Mouse (Mus musculus): ENCODE measurements around the gene Gmeb1. TPM values are rescaled to one million over a fixed set of nuclear protein-coding genes. Genes with fewer than 3 reads are reported as not detected.
A peak's percentile ranks its signal among the peaks of the same experiment; 100 is the strongest.
"Not testable (repeated sequence)": the region's sequence is repeated elsewhere in the genome, so short reads cannot be mapped to it uniquely, and the experiment has no call there.

The Gmeb1 gene
- polyA plus RNA-seq (2012; rRNA removed), result 11.8 and 12.5 TPM in 2 replicates

GRCm38 (mm10) chr4:132261514-132262357, at the start of gene Gmeb1:
Gene Gmeb1, minus strand, starts transcription at chr4:132261602.
- DNase-seq (ENCODE audit: low read depth), result no peak

GRCm38 (mm10) chr4:132309849-132310472, 48.6 kb upstream of the Gmeb1 start:
- DNase-seq (ENCODE audit: low read depth), result no peak

GRCm38 (mm10) chr4:132309140-132309848, 47.9 kb upstream of the Gmeb1 start:
- DNase-seq (ENCODE audit: low read depth), result no peak

- DNase-seq (ENCODE audit: low read depth), result no peak
Measured at GRCm38 (mm10) chr4:132308437-132309139, 47.2 kb upstream of the Gmeb1 start.

GRCm38 (mm10) chr4:132306004-132306403, 44.6 kb upstream of the Gmeb1 start:
- no peak for DNase-seq (ENCODE audit: low read depth)

- no peak for DNase-seq (ENCODE audit: low read depth)
Measured at GRCm38 (mm10) chr4:132305276-132305675, 43.9 kb upstream of the Gmeb1 start.

- not testable (repeated sequence) for DNase-seq (ENCODE audit: low read depth)
Measured at GRCm38 (mm10) chr4:132303484-132303883, 42.1 kb upstream of the Gmeb1 start.

- DNase-seq (ENCODE audit: low read depth), result no peak
Measured at GRCm38 (mm10) chr4:132302939-132303479, 41.6 kb upstream of the Gmeb1 start, which contains the start of gene Rab42. Gene Rab42, minus strand, starts transcription at chr4:132303385.

GRCm38 (mm10) chr4:132301965-132302938, 40.9 kb upstream of the Gmeb1 start:
- DNase-seq (ENCODE audit: low read depth), result no peak

- DNase-seq (ENCODE audit: low read depth), result peak; percentile 34
Measured at GRCm38 (mm10) chr4:132301486-132301885, 40.1 kb upstream of the Gmeb1 start.

GRCm38 (mm10) chr4:132299849-132300248, 38.4 kb upstream of the Gmeb1 start:
- DNase-seq (ENCODE audit: low read depth), result no peak

GRCm38 (mm10) chr4:132295696-132296390, 34.4 kb upstream of the Gmeb1 start:
- DNase-seq (ENCODE audit: low read depth), result no peak

- DNase-seq (ENCODE audit: low read depth), result no peak
Measured at GRCm38 (mm10) chr4:132293682-132294240, 32.4 kb upstream of the Gmeb1 start.

- DNase-seq (ENCODE audit: low read depth), result no peak
Measured at GRCm38 (mm10) chr4:132292988-132293387, 31.6 kb upstream of the Gmeb1 start.

GRCm38 (mm10) chr4:132291624-132292335, 30.4 kb upstream of the Gmeb1 start:
- no peak for DNase-seq (ENCODE audit: low read depth)

GRCm38 (mm10) chr4:132291056-132291455, 29.7 kb upstream of the Gmeb1 start:
- no peak for DNase-seq (ENCODE audit: low read depth)

GRCm38 (mm10) chr4:132288840-132289239, 27.4 kb upstream of the Gmeb1 start:
- DNase-seq (ENCODE audit: low read depth), result not testable (repeated sequence)

GRCm38 (mm10) chr4:132275949-132276348, 14.5 kb upstream of the Gmeb1 start:
- DNase-seq (ENCODE audit: low read depth), result no peak
